Mouse (Mus musculus) forebrain, postnatal 0 days (tissue): Measurements from ENCODE around the gene Gm5134. TPM values are rescaled to one million over a fixed set of nuclear protein-coding genes. Genes with fewer than 3 reads are reported as not detected.

Experiments
- ATAC-seq: fragments of 200-750 bp; cut with Nextera tagmentation; 2 replicates; pipeline ENCODE4 v1.8.0; 2017; ENCODE audit warnings: mild to moderate bottlenecking, moderate library complexity
- DNase-seq: peaks from one replicate; pipeline ENCODE4 v3.0.0-alpha.2; 2015
- H3K27ac ChIP-seq: fragments of 300-500 bp; sonication (generic); 2 replicates; pipeline ENCODE4 v1.5.1; 2014; ENCODE audit warnings: low read depth, mild to moderate bottlenecking, antibody characterized with exemption, low read length, moderate library complexity, mixed read lengths
- H3K27me3 ChIP-seq: fragments of 300-500 bp; sonication (generic); 2 replicates; pipeline ENCODE4 v1.6.1; 2014; ENCODE audit warnings: mild to moderate bottlenecking, low read length, mixed read lengths; ENCODE audit not compliant: insufficient read depth
- H3K36me3 ChIP-seq: fragments of 300-500 bp; sonication (generic); 2 replicates; pipeline ENCODE4 v1.6.1; 2014; ENCODE audit warnings: mild to moderate bottlenecking, moderate library complexity; ENCODE audit not compliant: insufficient read depth
- H3K4me1 ChIP-seq: fragments of 300-500 bp; sonication (generic); 2 replicates; pipeline ENCODE4 v1.6.1; 2014; ENCODE audit warnings: antibody characterized with exemption; ENCODE audit not compliant: insufficient read depth
- H3K4me2 ChIP-seq: fragments of 300-500 bp; sonication (generic); 2 replicates; pipeline ENCODE4 v1.6.1; 2014; ENCODE audit warnings: low read depth, mild to moderate bottlenecking, moderate library complexity
- H3K4me3 ChIP-seq: fragments of 300-500 bp; sonication (generic); 2 replicates; pipeline ENCODE4 v1.5.1; 2014; ENCODE audit warnings: low read depth, low read length, mixed read lengths
- H3K9ac ChIP-seq: fragments of 300-500 bp; sonication (generic); 2 replicates; pipeline ENCODE4 v1.6.1; 2014; ENCODE audit warnings: mild to moderate bottlenecking
- H3K9me3 ChIP-seq: fragments of 300-500 bp; sonication (generic); 2 replicates; pipeline ENCODE4 v1.6.1; 2016; ENCODE audit warnings: low read length
- CTCF ChIP-seq: sonication (generic); IDR thresholded peaks from 2 replicates; pipeline ENCODE4 v1.5.1; 2016; ENCODE audit warnings: antibody characterized with exemption, control low read depth, low read depth
- WGBS: fragments of 180-500 bp; shearing (Covaris S2); extraction: QIAGEN DNeasy Blood & Tissue Kit; methylation state at CpG from one replicate; pipeline ENCODE4 v1.1.7; 2014; 5-methylcytosine and 5-hydroxymethylcytosine counted together
- microRNA-seq, 2 experiments: library from miRNA; unstranded; fragments of <30 nt; microRNA quantifications; one replicate each; pipeline ENCODE4; 2016
- polyA plus RNA-seq: library from polyadenylated mRNA; unstranded; fragments of >200 nt; fragmentation: Nextera tagmentation; extraction: Ambion mirVana; gene quantifications from 2 replicates; pipeline ENCODE4 v1.2.1, GENCODE M21; 2015
- total RNA-seq: library from RNA; depleted of rRNA; stranded (reverse); fragments of >200 nt; gene quantifications from 2 replicates; pipeline ENCODE4 v1.2.3, GENCODE M21; 2014; rRNA removed

The Gm5134 gene
- total and polyA plus RNA-seq, 2 experiments from 2014 or later: not detected

DNA sequence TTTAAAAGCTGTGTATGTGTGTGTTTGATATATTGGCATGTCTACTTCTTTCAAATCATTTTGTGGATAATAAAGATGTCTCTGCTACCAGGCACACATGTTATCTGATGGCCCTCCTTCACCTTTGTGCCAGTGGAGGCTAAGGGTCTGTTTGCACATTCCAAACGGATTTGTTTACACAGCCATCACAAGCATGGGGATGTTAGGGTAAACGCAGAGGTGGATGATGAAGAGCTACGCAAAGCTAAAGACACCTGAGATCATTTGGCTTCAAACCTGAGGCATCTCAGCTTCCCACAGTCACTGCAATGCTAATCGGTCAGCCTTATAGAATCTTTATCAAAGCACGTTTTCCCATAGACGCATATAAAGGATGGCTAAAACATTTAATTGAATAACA is 94.7 kb downstream of the Gm5134 start:
- H3K36me3 ChIP-seq: 0 out of 2 replicates have a peak, but pooled peaks cover 3% of the 10 kb centered on the region
- ATAC-seq (no peak), DNase-seq (no peak)
- no peak overlapping the region for H3K4me3 ChIP-seq
- 66% methylated on average over 6 of the region's 6 CpGs for WGBS
- H3K4me2 ChIP-seq: no peak overlapping the region
- no peaks in the 10 kb centered on the region for H3K9me3 ChIP-seq
- TF ChIP-seq CTCF: no peak
- H3K4me1 ChIP-seq: no peaks in the 10 kb centered on the region
- no peak overlapping the region for H3K27ac ChIP-seq
- no peak overlapping the region for H3K9ac ChIP-seq
- no peaks in the 10 kb centered on the region for H3K27me3 ChIP-seq

DNA sequence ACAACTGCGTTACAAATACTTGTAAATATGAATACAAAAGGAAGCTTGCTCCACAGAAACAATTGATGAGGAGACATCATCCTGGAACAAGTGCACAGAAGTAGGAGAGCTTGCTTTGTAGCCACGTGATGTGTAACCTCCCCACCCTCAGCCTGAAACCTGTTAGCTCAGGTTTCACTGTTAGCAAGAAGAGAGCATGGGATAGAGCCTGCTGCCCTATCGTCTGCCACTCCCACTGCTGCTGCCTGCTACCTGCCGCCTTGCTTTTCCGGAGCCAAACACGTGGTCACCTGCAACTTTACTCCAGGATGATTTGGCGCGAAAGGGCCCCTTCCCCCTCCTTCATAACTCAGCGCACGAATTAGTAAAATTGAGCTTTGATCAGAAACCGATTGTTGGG is 97.5 kb downstream of the Gm5134 start:
- Histone ChIP-seq H3K4me2 (no peak overlapping the region), H3K4me3 (no peak overlapping the region), H3K4me1 (no peaks in the 10 kb centered on the region), H3K36me3 (no peaks in the 10 kb centered on the region), H3K27ac (no peak overlapping the region), H3K27me3 (no peaks in the 10 kb centered on the region), H3K9me3 (no peaks in the 10 kb centered on the region), H3K9ac (no peak overlapping the region)
- ATAC-seq (no peak), DNase-seq (no peak)
- no peak for TF ChIP-seq CTCF
- 85% methylated on average over 11 of the region's 11 CpGs for WGBS

Small RNA genes within 50 kb of the gene (microRNA-seq; reads per million reads assigned to microRNA genes)
- 0 reads per million in 2 experiments for gene Mir6409

Other genes with a start within 250 kb of the Gm5134 start
- 67.0 and 85.5 TPM in 2 replicates for gene Cabin1, start 190.2 kb upstream of the Gm5134 start, total RNA-seq
- gene Cabin1, start 190.2 kb upstream of the Gm5134 start, polyA plus RNA-seq: 19.8 and 28.0 TPM in 2 replicates
- gene Ddt, start 181.1 kb upstream of the Gm5134 start, total RNA-seq: 33.3 and 39.7 TPM in 2 replicates
- 78.2 and 79.4 TPM in 2 replicates for gene Ddt, start 181.1 kb upstream of the Gm5134 start, polyA plus RNA-seq
- not detected in 2 replicates for gene Gm20441, start 173.6 kb upstream of the Gm5134 start, total RNA-seq
- not detected in 2 replicates for gene Gm20441, start 173.6 kb upstream of the Gm5134 start, polyA plus RNA-seq
- 1.7 and 2.3 TPM in 2 replicates for gene Gstt3, start 173.1 kb upstream of the Gm5134 start, total RNA-seq
- gene Gstt3, start 173.1 kb upstream of the Gm5134 start, polyA plus RNA-seq: 1.8 and 2.2 TPM in 2 replicates
- gene Gstt1, start 155.9 kb upstream of the Gm5134 start, total RNA-seq: 19.2 and 22.8 TPM in 2 replicates
- 18.6 and 21.3 TPM in 2 replicates for gene Gstt1, start 155.9 kb upstream of the Gm5134 start, polyA plus RNA-seq
- gene Gstt4, start 132.0 kb upstream of the Gm5134 start, total RNA-seq: not detected in 2 replicates
- not detected in 2 replicates for gene Gstt4, start 132.0 kb upstream of the Gm5134 start, polyA plus RNA-seq
- 4.5 and 5.1 TPM in 2 replicates for gene Gstt2, start 117.1 kb upstream of the Gm5134 start, total RNA-seq
- 7.4 and 7.8 TPM in 2 replicates for gene Gstt2, start 117.1 kb upstream of the Gm5134 start, polyA plus RNA-seq
- gene Mif, start 94.3 kb upstream of the Gm5134 start, total RNA-seq: 598 and 704 TPM in 2 replicates
- gene Mif, start 94.3 kb upstream of the Gm5134 start, polyA plus RNA-seq: 2,127 and 2,602 TPM in 2 replicates
- 2.1 and 4.7 TPM in 2 replicates for gene Derl3, start 61.1 kb upstream of the Gm5134 start, total RNA-seq
- gene Derl3, start 61.1 kb upstream of the Gm5134 start, polyA plus RNA-seq: 1.4 and 1.7 TPM in 2 replicates
- 155 and 173 TPM in 2 replicates for gene Smarcb1, start 32.9 kb upstream of the Gm5134 start, total RNA-seq
- gene Smarcb1, start 32.9 kb upstream of the Gm5134 start, polyA plus RNA-seq: 239 and 246 TPM in 2 replicates
- gene Chchd10, start 21.4 kb upstream of the Gm5134 start, total RNA-seq: 69.9 and 93.0 TPM in 2 replicates
- 97.1 and 121 TPM in 2 replicates for gene Chchd10, start 21.4 kb upstream of the Gm5134 start, polyA plus RNA-seq
- gene Mmp11, start 18.0 kb upstream of the Gm5134 start, total RNA-seq: 11.7 and 13.5 TPM in 2 replicates
- 14.3 and 16.5 TPM in 2 replicates for gene Mmp11, start 18.0 kb upstream of the Gm5134 start, polyA plus RNA-seq
- gene Gm867, start 13.8 kb upstream of the Gm5134 start, total RNA-seq: 0.95 and 2.8 TPM in 2 replicates
- gene Gm867, start 13.8 kb upstream of the Gm5134 start, polyA plus RNA-seq: 0.97 and 1.0 TPM in 2 replicates
- gene Vpreb3, start 11.5 kb upstream of the Gm5134 start, total RNA-seq: not detected in 2 replicates
- 0.45 and 1.4 TPM in 2 replicates for gene Vpreb3, start 11.5 kb upstream of the Gm5134 start, polyA plus RNA-seq
- gene Zfp280b, start 78.1 kb downstream of the Gm5134 start, total RNA-seq: 5.8 and 7.9 TPM in 2 replicates
- gene Zfp280b, start 78.1 kb downstream of the Gm5134 start, polyA plus RNA-seq: 7.7 and 9.0 TPM in 2 replicates
- 0.15 TPM in 1 of 2 replicates, not detected in the other for gene Slc5a4b, start 156.4 kb downstream of the Gm5134 start, total RNA-seq
- gene Slc5a4b, start 156.4 kb downstream of the Gm5134 start, polyA plus RNA-seq: 0.05 TPM in 1 of 2 replicates, not detected in the other
- gene Slc5a4a, start 192.9 kb downstream of the Gm5134 start, total RNA-seq: 0.10 TPM in 1 of 2 replicates, not detected in the other
- 0.19 TPM in 1 of 2 replicates, not detected in the other for gene Slc5a4a, start 192.9 kb downstream of the Gm5134 start, polyA plus RNA-seq